Mouse (Mus musculus) olfactory bulb, adult 2 months (tissue): ENCODE results near the gene Szrd1.

Experiments
- CTCF ChIP-seq: fragments of 200-500 bp; IDR thresholded peaks from 2 replicates; pipeline ENCODE4 v1.5.1; 2012; ENCODE audit warnings: low read depth, mild to moderate bottlenecking, low read length, moderate library complexity; ENCODE audit not compliant: insufficient read depth
- POLR2A ChIP-seq: fragments of 200-500 bp; IDR thresholded peaks from 2 replicates; pipeline ENCODE4 v1.6.1; 2012; ENCODE audit warnings: mild to moderate bottlenecking, low read depth, low read length, moderate library complexity; ENCODE audit not compliant: insufficient read depth

DNA sequence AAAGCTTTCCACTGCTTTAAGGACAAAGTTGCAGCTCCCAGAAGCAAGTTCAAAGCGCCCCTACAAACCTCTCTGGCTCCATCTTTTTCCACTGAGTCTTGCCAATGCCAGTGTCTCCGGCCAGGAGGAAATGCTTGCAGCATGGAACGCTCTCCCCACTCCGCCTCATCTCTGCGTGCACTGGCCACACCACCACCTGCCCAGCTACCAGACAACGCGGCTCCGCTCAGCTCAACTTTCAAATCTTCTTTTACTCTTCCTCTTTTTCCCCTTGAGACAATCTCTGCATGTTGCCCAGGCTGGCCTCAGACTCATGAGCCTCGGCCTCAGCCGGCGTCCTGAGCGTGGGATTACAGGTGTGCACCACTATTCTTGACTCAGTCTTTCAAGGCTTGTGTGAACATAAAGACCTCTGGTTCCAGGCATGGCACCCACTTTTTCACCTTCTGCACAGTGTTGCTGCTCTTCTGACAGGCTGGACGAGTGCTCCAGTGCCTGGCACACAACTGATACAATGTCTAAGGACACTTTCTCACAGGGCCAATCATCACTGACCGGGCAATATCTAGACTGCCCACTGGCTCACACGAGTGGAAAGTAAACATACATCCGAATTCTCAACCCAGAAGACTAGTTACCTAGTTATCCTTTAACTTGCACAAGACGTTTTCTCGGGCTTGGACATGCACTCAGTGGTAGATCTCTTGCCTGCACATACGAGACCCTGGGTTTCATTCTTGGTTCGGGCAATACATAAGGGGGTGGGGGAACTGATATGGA is 4.6 kb downstream of the Szrd1 start:
- TF ChIP-seq POLR2A (no peak), CTCF (no peak)
